Mouse (Mus musculus) layer of hippocampus, adult 9-11 months (tissue): ENCODE results near the gene Fam227a.

Experiments used
- DNase-seq: peaks from one replicate; pipeline ENCODE4 v3.0.0; 2022

Fam227a gene

GRCm38 (mm10) chr15:79658531-79659375 is at the start of gene Fam227a, which contains the start of gene Cby1:
Gene Fam227a (minus strand): TSS chr15:79658956.
Gene Cby1 (plus strand): TSS chr15:79659199.
- DNase-seq = peak; percentile 93

GRCm38 (mm10) chr15:79708229-79708822 is 49.6 kb upstream of the Fam227a start:
- no peak for DNase-seq

GRCm38 (mm10) chr15:79706603-79707214 is 48.0 kb upstream of the Fam227a start:
- peak; percentile 52 for DNase-seq

- DNase-seq = no peak
Measured at GRCm38 (mm10) chr15:79697558-79698187, 38.9 kb upstream of the Fam227a start.

GRCm38 (mm10) chr15:79697011-79697410 is 38.3 kb upstream of the Fam227a start:
- peak; percentile 31 for DNase-seq

GRCm38 (mm10) chr15:79696508-79696907 is 37.8 kb upstream of the Fam227a start:
- DNase-seq = no peak

GRCm38 (mm10) chr15:79695516-79695915 is 36.8 kb upstream of the Fam227a start:
- DNase-seq = no peak

GRCm38 (mm10) chr15:79694512-79694911 is 35.8 kb upstream of the Fam227a start:
- DNase-seq = no peak

GRCm38 (mm10) chr15:79693740-79694139 is 35.0 kb upstream of the Fam227a start:
- peak; percentile 44 for DNase-seq

- DNase-seq = no peak
Measured at GRCm38 (mm10) chr15:79692334-79692733, 33.6 kb upstream of the Fam227a start.

- DNase-seq = no peak
Measured at GRCm38 (mm10) chr15:79691023-79691508, 32.3 kb upstream of the Fam227a start.

- peak; percentile 100 for DNase-seq
Measured at GRCm38 (mm10) chr15:79690426-79691022, 31.8 kb upstream of the Fam227a start, which contains the start of gene Gtpbp1. Gene Gtpbp1 (plus strand): TSS chr15:79690845.

- no peak for DNase-seq
Measured at GRCm38 (mm10) chr15:79689662-79690425, 31.1 kb upstream of the Fam227a start.

GRCm38 (mm10) chr15:79688268-79688956 is 29.7 kb upstream of the Fam227a start:
- no peak for DNase-seq

GRCm38 (mm10) chr15:79687646-79688267 is 29.0 kb upstream of the Fam227a start, which contains the start of gene Josd1:
Gene Josd1 (minus strand): TSS chr15:79687919.
- peak; percentile 92 for DNase-seq

- no peak for DNase-seq
Measured at GRCm38 (mm10) chr15:79687175-79687574, 28.4 kb upstream of the Fam227a start.

- DNase-seq = no peak
Measured at GRCm38 (mm10) chr15:79686046-79686869, 27.5 kb upstream of the Fam227a start.

GRCm38 (mm10) chr15:79685141-79685641 is 26.4 kb upstream of the Fam227a start:
- DNase-seq = no peak

GRCm38 (mm10) chr15:79684616-79685015 is 25.9 kb upstream of the Fam227a start:
- no peak for DNase-seq
